Mouse (Mus musculus) kidney, embryonic 15.5 days (tissue): ENCODE data around the gene Elmo1. TPM values are rescaled to one million over a fixed set of nuclear protein-coding genes. Genes with fewer than 3 reads are reported as not detected.

Experiments
- ATAC-seq: fragments of 200-750 bp; cut with Nextera tagmentation; replicated peaks from 2 replicates; pipeline ENCODE4 v1.8.0; 2017; ENCODE audit warnings: moderate TSS enrichment; ENCODE audit not compliant: low FRiP score
- H3K27ac ChIP-seq: fragments of 300-500 bp; sonication (generic); 2 replicates; pipeline ENCODE4 v1.5.1; 2015; ENCODE audit warnings: mild to moderate bottlenecking, inconsistent platforms
- H3K27me3 ChIP-seq: fragments of 300-500 bp; sonication (generic); 2 replicates; pipeline ENCODE4 v1.6.1; 2015; ENCODE audit warnings: inconsistent platforms
- H3K36me3 ChIP-seq: fragments of 300-500 bp; sonication (generic); 2 replicates; pipeline ENCODE4 v1.6.1; 2015; ENCODE audit warnings: inconsistent platforms
- H3K4me1 ChIP-seq: fragments of 300-500 bp; sonication (generic); 2 replicates; pipeline ENCODE4 v1.6.1; 2015; ENCODE audit warnings: inconsistent platforms
- H3K4me2 ChIP-seq: fragments of 300-500 bp; sonication (generic); 2 replicates; pipeline ENCODE4 v1.6.1; 2015; ENCODE audit warnings: moderate library complexity, mild to moderate bottlenecking, inconsistent platforms
- H3K4me3 ChIP-seq: fragments of 300-500 bp; sonication (generic); replicated peaks from 2 replicates; pipeline ENCODE4 v1.5.1; 2015; ENCODE audit warnings: mild to moderate bottlenecking, inconsistent platforms
- H3K9ac ChIP-seq: fragments of 300-500 bp; sonication (generic); 2 replicates; pipeline ENCODE4 v1.6.1; 2015; ENCODE audit warnings: mild to moderate bottlenecking, inconsistent platforms
- H3K9me3 ChIP-seq: fragments of 300-500 bp; sonication (generic); replicated peaks from 2 replicates; pipeline ENCODE4 v1.6.1; 2016; ENCODE audit warnings: inconsistent platforms
- WGBS: fragments of 180-500 bp; shearing (Covaris S2); methylation state at CpG from one replicate; pipeline ENCODE4 v1.1.7; 2015; ENCODE audit warnings: mixed read lengths; 5-methylcytosine and 5-hydroxymethylcytosine counted together
- polyA plus RNA-seq: library from polyadenylated mRNA; unstranded; fragments of >200 nt; fragmentation: Nextera tagmentation; extraction: Ambion mirVana; gene quantifications from 2 replicates; pipeline ENCODE4 v1.2.1, GENCODE M21; 2015

The Elmo1 gene
- polyA plus RNA-seq, 1 experiment from 2014 or later: 16.1 TPM

GRCm38 (mm10) chr13:20130731-20131130, 40.3 kb downstream of the Elmo1 start:
- no peaks in the 10 kb centered on the region for H3K9me3 ChIP-seq
- H3K27me3 ChIP-seq: no peaks in the 10 kb centered on the region
- no peak overlapping the region for H3K27ac ChIP-seq
- no peak for ATAC-seq
- H3K4me3 ChIP-seq: no peak overlapping the region
- WGBS: 80% methylated on average over 3 of the region's 3 CpGs
- no peak overlapping the region for H3K4me2 ChIP-seq
- peaks cover 24% of the 10 kb centered on the region for H3K4me1 ChIP-seq
- H3K36me3 ChIP-seq: no peaks in the 10 kb centered on the region
- no peak overlapping the region for H3K9ac ChIP-seq

DNA sequence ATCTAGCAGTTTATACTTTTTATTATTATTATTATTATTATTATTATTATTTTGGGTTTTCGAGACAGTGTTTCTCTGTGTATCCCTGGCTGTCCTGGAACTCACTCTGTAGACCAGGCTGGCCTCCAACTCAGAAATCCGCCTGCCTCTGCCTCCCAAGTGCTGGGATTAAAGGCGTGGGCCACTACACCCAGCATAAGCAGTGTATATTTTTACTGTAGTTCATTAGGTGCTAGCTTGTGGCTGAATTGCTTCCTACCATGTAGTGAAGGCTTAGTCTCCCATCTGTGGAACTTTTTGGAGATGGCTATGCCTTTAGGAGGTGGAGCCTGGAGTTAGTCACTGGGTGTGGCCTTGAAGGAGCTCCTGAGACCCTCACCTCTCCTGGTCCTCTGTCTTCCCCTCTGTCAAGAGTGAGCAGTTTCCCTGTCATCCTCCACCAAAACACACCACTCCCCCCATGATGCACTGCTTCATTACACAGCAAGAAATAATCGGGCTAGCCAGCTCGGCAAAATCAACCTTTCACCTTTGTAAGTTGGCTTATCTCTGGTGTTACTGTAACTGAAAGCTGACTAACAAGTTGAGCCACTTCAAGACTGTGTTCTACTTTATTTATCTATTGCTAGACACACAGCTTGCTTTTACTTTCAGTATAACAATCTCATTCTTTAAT, 41.1 kb downstream of the Elmo1 start:
- Histone ChIP-seq H3K27ac (no peak overlapping the region), H3K4me1 (peaks cover 25% of the 10 kb centered on the region), H3K4me3 (no peak overlapping the region), H3K36me3 (no peaks in the 10 kb centered on the region), H3K9ac (no peak overlapping the region), H3K9me3 (no peaks in the 10 kb centered on the region), H3K27me3 (no peaks in the 10 kb centered on the region), H3K4me2 (no peak overlapping the region)
- peak; percentile 30; the same call in 1 of the 2 replicates for ATAC-seq
- WGBS: 79% methylated on average over 5 of the region's 5 CpGs

DNA sequence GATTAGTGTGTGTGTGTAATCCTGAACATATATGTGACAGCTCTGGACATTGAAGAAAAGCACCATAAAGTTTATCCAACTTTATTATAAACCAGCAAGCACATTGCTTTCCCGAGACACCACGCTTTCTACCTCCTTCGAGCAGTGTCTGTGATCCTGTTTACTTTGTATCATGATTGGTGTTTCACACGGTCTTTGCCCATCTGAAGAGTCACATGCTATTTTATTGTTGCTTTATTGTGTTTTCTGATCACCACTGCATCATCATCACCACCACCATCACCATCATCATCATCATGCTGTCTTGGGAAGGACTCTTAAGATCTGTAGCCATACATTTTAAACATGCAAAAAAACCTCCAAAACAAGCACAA, 41.6 kb downstream of the Elmo1 start:
- no peak for ATAC-seq
- no peaks in the 10 kb centered on the region for H3K27me3 ChIP-seq
- H3K36me3 ChIP-seq: no peaks in the 10 kb centered on the region
- H3K9me3 ChIP-seq: no peaks in the 10 kb centered on the region
- H3K4me1 ChIP-seq: peaks cover 25% of the 10 kb centered on the region
- H3K27ac ChIP-seq: no peak overlapping the region
- H3K9ac ChIP-seq: no peak overlapping the region
- 79% methylated on average over 4 of the region's 4 CpGs for WGBS
- no peak overlapping the region for H3K4me2 ChIP-seq
- no peak overlapping the region for H3K4me3 ChIP-seq

DNA sequence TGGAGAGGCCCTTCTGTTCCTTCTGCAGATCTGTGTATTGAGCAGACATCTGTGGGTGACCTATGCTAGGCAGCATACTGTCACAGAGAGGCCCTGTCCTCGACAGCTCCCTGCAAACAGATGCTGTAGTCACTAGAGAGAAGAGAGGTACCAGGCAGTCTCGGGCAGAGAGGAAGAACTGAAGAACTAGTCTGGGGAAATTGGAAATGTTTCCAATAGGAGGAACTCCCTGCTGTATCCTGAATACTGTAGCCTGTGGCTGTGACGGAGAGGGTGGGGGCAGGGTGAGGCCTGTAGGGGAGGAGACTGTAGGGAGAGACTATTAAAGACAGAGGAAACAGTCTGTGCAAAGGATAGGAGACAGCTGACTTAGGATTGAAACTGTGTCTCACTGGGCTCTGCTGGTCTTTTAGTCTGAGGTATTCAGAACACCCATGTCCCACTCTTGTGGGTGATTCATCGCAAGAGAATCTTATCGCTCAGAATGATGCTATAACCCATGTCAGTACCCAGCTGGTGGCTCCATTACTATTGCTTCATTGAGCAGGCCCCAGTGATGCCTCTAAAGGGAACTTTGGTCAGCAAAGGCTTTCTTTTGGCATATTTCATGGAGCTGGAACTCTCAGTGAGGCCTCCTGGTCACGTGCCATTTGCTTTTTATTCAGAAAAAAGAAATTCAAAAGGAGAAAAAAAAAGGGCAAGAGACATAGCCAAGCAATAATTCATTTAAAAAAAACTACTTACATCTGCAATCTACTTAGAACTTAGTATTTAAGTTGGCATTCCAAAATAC, 43.4 kb downstream of the Elmo1 start:
- Histone ChIP-seq H3K4me1 (peaks cover 40% of the 10 kb centered on the region), H3K27ac (peak overlapping the region; percentile 82), H3K4me3 (no peak overlapping the region), H3K27me3 (no peaks in the 10 kb centered on the region), H3K4me2 (no peak overlapping the region), H3K9me3 (no peaks in the 10 kb centered on the region), H3K36me3 (no peaks in the 10 kb centered on the region), H3K9ac (no peak overlapping the region)
- WGBS: 43% methylated on average over 6 of the region's 6 CpGs
- ATAC-seq: peak; percentile 52; the same call in 1 of the 2 replicates

- H3K27me3 ChIP-seq: no peaks in the 10 kb centered on the region
- no peaks in the 10 kb centered on the region for H3K9me3 ChIP-seq
- H3K4me3 ChIP-seq: no peak overlapping the region
- no peaks in the 10 kb centered on the region for H3K36me3 ChIP-seq
- ATAC-seq: no peak
- peaks cover 45% of the 10 kb centered on the region for H3K4me1 ChIP-seq
- 76% methylated on average over 18 of the region's 18 CpGs for WGBS
- H3K27ac ChIP-seq: peak overlapping the region; percentile 82
- H3K9ac ChIP-seq: no peak overlapping the region
- no peak overlapping the region for H3K4me2 ChIP-seq
Measured at GRCm38 (mm10) chr13:20134395-20135225, 44.2 kb downstream of the Elmo1 start.

DNA sequence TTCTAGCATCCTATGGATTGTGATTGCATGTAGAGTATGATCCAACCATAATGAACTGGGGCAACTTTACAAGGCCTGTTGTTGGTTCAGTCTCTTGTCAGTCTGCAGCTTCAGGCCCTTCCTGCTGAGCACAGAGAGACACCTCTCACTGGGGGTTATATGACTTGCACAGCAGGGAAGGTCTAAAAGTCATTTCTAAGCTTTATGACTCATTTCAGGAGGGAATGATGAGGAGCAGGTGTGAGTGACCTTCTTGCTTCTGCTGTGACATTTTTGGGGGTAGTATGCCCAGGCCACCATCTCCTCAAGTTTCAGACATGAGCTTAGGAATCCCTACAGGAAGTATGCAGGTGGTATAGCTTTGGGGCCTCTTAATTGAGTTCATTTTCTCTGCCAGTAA, 46.4 kb downstream of the Elmo1 start:
- no peak overlapping the region for H3K27ac ChIP-seq
- no peak overlapping the region for H3K9ac ChIP-seq
- no peak overlapping the region for H3K4me3 ChIP-seq
- no peaks in the 10 kb centered on the region for H3K9me3 ChIP-seq
- peaks cover 42% of the 10 kb centered on the region for H3K4me1 ChIP-seq
- H3K4me2 ChIP-seq: no peak overlapping the region
- no peaks in the 10 kb centered on the region for H3K36me3 ChIP-seq
- ATAC-seq: no peak
- no peaks in the 10 kb centered on the region for H3K27me3 ChIP-seq

DNA sequence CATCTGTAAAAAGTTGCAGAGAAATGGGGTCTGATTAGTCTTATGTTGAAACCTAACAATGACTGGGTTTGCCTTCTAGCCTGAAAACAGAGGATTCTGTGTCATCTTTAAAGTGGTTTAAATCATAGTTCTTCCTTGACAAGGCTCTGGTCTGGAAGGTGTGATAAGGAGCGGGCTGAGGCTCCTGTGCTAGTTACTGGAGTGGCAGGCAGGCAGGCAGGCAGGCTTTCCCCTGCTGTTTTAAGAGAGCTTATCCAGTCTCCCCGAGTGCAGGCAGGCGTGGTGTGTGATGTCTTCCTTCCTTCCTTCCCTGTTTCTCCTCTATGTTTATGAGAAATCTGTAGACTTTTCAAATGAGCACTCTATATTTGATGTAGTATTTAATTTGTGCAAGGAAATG, 48.1 kb downstream of the Elmo1 start:
- Histone ChIP-seq H3K9ac (no peak overlapping the region), H3K4me1 (peaks cover 37% of the 10 kb centered on the region), H3K27me3 (no peaks in the 10 kb centered on the region), H3K9me3 (no peaks in the 10 kb centered on the region), H3K36me3 (no peaks in the 10 kb centered on the region), H3K27ac (peak overlapping the region; percentile 37; the same call in 1 of the 2 replicates), H3K4me2 (no peak overlapping the region), H3K4me3 (no peak overlapping the region)
- ATAC-seq: no peak
- WGBS: 27% methylated on average over 3 of the region's 3 CpGs

DNA sequence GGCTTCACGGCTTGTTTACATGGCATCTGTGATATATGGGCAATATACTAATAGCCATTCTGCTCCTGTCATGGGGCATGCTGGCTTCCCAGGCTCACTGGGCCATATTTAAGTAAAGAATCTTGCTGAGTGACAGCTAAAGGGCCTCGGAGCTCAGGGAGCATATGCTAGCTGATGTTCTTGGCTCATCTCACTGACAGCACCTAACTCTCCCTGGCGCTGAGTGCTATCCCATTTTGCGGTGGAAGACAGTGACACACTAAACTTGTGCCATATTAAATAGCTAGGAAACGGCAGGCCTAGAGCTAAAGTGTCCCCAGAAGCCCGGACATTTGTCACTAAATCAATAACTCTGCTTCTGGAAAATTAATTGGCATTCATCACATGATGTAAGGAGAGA, 48.7 kb downstream of the Elmo1 start:
- no peak for ATAC-seq
- 28% methylated on average over 6 of the region's 6 CpGs for WGBS
- no peaks in the 10 kb centered on the region for H3K9me3 ChIP-seq
- no peaks in the 10 kb centered on the region for H3K27me3 ChIP-seq
- no peak overlapping the region for H3K9ac ChIP-seq
- H3K36me3 ChIP-seq: no peaks in the 10 kb centered on the region
- H3K4me3 ChIP-seq: no peak overlapping the region
- no peak overlapping the region for H3K4me2 ChIP-seq
- H3K4me1 ChIP-seq: peaks cover 31% of the 10 kb centered on the region
- H3K27ac ChIP-seq: no peak overlapping the region

GRCm38 (mm10) chr13:20139825-20140665, 49.6 kb downstream of the Elmo1 start:
- Histone ChIP-seq H3K9ac (no peak overlapping the region), H3K4me3 (no peak overlapping the region), H3K4me2 (no peak overlapping the region), H3K9me3 (no peaks in the 10 kb centered on the region), H3K27me3 (no peaks in the 10 kb centered on the region), H3K36me3 (no peaks in the 10 kb centered on the region), H3K27ac (0 out of 2 replicates have a peak overlapping the region, but pooled peaks have one; percentile 9), H3K4me1 (peaks cover 25% of the 10 kb centered on the region)
- no peak for ATAC-seq
- 72% methylated on average over 4 of the region's 4 CpGs for whole genome bisulfite sequencing

GRCm38 (mm10) chr13:20142637-20143036, 52.2 kb downstream of the Elmo1 start:
- WGBS: 27% methylated on average over 1 of the region's 1 CpGs
- Histone ChIP-seq H3K27ac (no peak overlapping the region), H3K27me3 (no peaks in the 10 kb centered on the region), H3K9me3 (no peaks in the 10 kb centered on the region), H3K4me1 (peaks cover 18% of the 10 kb centered on the region), H3K9ac (no peak overlapping the region), H3K4me2 (no peak overlapping the region), H3K4me3 (no peak overlapping the region), H3K36me3 (no peaks in the 10 kb centered on the region)
- no peak for ATAC-seq

- WGBS: 88% methylated on average over 4 of the region's 4 CpGs
- H3K27me3 ChIP-seq: no peaks in the 10 kb centered on the region
- H3K4me3 ChIP-seq: no peak overlapping the region
- no peaks in the 10 kb centered on the region for H3K36me3 ChIP-seq
- H3K4me2 ChIP-seq: no peak overlapping the region
- no peak overlapping the region for H3K27ac ChIP-seq
- H3K4me1 ChIP-seq: peaks cover 4% of the 10 kb centered on the region; the same call in 1 of the 2 replicates
- no peak for ATAC-seq
- no peaks in the 10 kb centered on the region for H3K9me3 ChIP-seq
- H3K9ac ChIP-seq: no peak overlapping the region
Measured at GRCm38 (mm10) chr13:20146848-20147247, 56.5 kb downstream of the Elmo1 start.
